Mouse (Mus musculus) megakaryocyte-erythroid progenitor cell, adult 5-6 weeks (primary cell): ENCODE data around the gene Hdgf. TPM values are rescaled to one million over a fixed set of nuclear protein-coding genes. Genes with fewer than 3 reads are reported as not detected.

Experiments
- ATAC-seq: replicated peaks from 2 replicates; pipeline ENCODE4 v1.8.0; 2016; ENCODE audit warnings: mild to moderate bottlenecking, inconsistent platforms; ENCODE audit not compliant: severe bottlenecking, poor library complexity, low FRiP score, low TSS enrichment
- total RNA-seq, 2 experiments: library from RNA; stranded (forward) in 1 of 2; stranded (reverse) in 1 of 2; fragments of 200-1000, 215-1000 nt in 1 of 2; fragments of >200 nt in 1 of 2; fragmentation: Nextera tagmentation in 1 of 2; gene quantifications; 2 replicates each; pipeline ENCODE4 v1.2.3; 2014 to 2017

The Hdgf gene
- total RNA-seq, 2 experiments from 2014 or later, result 813 to 1,020 TPM

DNA sequence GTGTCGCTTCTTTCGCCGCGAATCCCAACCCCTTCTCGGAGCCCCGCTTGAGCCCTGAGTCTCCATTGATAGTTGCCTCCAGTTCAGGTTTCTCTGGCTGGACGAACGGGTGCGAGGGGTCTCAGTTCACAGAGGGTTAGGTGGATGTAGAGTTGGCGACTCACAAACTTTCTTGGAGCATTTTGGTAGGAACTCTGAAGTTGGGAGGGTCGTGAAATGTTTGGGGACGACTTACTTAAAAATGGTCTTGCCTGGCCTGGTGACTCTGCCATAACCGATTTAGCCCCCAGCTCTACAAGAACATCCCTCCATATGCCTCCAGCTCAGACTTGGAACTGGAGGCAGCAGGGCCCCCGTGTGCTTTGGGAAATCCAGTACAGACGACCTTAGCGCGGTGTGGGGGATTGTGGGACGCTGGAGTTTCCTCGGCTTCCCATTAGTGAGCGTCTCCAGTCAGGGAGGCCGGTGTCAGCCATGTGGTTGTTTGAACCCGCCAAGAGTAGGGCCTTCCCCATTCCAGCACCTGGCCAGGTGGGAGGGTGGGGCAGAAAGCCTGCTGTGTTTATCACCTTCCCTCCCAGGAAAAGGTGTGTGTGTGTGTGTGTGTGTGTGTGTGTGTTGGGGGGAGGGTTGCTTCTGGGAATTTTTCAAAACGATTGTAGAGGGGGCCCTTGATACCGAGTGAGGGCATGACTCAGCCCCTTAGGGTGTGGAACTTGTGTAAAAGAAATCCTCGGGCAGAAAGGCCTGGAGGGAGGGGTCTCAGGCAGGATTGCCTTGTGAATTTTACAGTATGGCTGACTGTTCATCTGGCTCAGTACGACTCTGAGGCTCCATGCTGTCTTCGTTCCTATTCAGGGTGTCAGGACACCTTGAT lies 1.1 kb downstream of the Hdgf start:
- no peak for ATAC-seq

DNA sequence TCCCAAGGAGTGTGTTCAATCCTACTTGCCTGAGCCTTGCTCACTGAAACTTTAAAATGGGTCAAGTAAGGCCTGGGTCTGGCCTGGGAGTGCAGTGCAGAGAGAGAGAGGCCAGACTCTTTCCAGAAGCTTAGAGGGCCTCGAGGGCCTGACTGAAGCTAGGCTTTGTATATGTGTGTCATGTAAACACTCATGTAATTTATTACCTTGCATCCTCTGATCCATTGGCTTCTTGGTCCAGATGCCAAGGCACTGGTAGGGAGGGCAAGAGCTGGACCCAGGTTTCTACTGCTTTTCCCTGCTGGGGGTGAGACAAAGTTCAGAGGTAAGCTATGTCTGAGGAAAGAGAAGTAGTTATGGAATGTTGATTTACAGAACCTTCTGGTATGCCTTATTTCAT lies 1.8 kb downstream of the Hdgf start:
- no peak for ATAC-seq

DNA sequence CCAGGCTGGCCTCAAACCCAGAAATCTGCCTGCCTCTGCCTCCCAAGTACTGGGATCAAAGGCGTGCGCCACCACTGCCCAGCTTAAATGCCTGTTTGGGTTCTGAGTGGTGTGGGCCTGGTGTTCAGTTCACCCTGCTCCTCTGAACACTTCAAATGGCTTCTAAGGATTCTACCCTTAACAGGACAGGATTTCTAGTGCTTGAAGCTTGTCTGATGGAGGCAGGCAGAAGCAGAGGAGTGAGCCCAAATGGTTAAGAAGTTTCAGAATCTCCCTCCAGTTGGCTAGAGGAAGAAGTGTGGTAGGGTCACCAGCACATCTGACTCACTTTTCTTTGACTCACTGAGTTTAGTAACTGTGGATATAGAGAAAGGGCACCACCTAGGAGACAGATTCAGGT lies 3.3 kb downstream of the Hdgf start:
- no peak for ATAC-seq

DNA sequence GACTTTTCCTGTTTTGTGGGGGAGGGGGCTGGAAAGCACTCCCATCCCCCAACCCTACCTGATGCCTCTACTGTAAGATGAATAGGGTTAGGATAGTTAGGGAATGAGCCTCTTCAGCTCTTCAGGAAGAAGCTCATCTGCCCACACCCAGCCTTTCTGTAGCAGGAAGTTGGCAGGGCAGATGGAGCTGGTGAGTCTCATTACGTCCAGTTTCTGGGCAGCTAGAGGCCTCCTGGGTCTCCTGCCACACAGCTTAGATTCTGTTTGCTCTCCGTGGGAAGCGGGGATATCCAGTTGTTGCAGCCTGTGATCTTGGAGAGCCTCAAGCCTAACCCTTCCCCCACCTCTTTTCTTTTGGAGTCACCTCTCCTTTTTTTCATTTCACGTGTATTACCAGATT lies 3.8 kb downstream of the Hdgf start:
- no peak for ATAC-seq

GRCm38 (mm10) chr3:87910573-87911141 lies 4.5 kb downstream of the Hdgf start:
- ATAC-seq, result 0 out of 2 replicates have a peak, but pooled peaks have one; percentile 13

GRCm38 (mm10) chr3:87913491-87913890 lies 7.4 kb downstream of the Hdgf start:
- no peak for ATAC-seq

GRCm38 (mm10) chr3:87913891-87914290 lies 7.8 kb downstream of the Hdgf start:
- ATAC-seq, result no peak

DNA sequence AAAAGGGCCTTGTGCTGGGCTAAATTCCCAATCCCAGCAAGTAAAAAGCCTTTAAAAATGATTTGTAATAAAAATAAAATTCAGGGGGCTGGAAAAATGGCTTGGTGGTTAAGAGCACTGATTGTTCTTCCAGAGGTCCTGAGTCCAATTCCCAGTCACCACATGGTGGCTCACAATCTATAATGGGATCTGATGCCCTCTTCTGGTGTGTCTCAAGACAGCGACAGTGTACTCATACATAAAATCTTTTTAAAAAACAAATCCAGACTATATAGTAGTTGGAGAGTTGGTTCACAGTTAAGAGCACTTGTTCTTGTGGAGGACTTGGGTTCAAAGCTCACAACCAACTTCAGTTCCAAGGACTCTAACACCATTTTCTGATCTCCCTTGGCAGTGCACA lies 10.9 kb downstream of the Hdgf start:
- ATAC-seq, result no peak

GRCm38 (mm10) chr3:87918551-87918950 lies 12.4 kb downstream of the Hdgf start:
- ATAC-seq, result no peak

DNA sequence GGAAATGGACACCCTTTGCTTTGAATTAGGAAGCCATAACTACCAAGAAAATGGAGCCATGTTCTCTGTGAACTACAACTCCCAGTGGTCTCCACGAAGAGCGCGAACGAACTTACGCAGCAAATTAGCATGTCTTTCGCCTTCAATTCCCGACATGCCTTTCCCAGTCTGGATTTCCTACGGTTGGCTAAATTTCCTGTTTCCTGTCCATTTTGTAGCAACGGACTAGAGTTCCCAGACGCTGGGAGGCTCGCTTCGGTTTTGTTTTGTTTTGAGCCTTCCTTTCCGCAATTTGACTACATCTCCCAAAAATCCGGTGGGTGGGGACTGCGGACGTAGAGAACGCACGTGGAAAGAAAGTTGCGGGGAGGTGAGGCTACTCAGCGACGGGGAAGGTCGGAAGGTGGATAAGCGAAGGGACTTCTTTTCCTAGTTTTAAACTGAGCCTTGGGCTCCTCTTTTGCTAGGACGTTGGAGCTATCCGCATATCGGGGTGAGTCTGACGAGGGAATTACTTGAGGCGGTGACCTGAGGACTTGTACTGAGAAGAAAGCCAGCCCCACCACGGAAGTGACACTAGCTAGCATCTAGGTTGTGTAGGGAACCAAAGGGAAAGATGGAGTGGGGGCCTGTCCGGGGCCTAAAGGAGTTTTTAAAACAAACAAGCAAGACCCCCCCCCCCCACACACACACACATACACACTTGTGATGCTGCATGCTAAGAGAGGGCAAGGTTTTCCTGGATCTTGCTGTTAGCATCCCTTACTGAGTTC lies 13.4 kb downstream of the Hdgf start, which contains the start of gene Mrpl24:
Mrpl24 (plus strand) TSS at position 171 of the 773 bp plus-strand sequence.
- peak; percentile 75 for ATAC-seq

- ATAC-seq, result no peak
Observed at GRCm38 (mm10) chr3:87920270-87920943, 14.3 kb downstream of the Hdgf start.

DNA sequence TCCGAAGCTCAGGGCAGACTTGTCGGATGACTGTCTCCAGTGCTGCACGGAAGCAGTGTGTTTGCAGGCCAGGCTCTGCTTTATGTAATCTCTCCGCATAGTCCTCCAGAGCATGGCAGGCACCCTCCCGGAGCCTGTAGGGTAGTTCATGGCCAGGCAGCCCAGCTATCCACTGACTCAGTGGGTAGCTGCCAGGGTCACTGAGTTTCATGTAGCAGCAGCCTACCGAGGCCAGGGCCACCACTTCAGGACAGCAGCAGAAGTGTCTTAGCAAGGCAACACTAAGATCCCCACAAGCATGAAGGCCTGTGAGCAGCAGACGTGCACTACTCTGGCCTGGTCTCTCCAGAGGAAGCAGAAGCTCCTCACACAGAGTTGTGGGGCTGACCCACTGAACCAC lies 18.9 kb downstream of the Hdgf start:
- no peak for ATAC-seq

DNA sequence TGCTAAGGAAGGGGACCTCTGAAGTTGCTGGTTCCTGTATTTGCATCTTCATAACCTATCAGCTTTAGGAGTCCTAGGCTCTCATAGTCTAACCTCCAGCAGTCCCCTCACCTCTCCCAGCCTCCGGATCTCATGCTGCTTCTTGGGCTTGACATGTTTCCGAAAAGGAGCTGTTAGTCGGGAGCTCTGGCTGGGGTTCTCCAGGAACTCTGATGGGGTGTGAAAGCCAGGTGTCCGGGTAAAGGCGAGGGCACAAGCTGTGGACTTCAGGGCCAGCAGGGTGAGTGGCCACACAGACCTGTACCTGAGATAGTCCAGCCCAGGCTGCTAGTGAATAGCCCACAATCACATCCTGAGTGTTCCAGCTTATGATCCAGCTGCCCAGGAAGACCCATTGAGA lies 21.3 kb downstream of the Hdgf start:
- no peak for ATAC-seq

DNA sequence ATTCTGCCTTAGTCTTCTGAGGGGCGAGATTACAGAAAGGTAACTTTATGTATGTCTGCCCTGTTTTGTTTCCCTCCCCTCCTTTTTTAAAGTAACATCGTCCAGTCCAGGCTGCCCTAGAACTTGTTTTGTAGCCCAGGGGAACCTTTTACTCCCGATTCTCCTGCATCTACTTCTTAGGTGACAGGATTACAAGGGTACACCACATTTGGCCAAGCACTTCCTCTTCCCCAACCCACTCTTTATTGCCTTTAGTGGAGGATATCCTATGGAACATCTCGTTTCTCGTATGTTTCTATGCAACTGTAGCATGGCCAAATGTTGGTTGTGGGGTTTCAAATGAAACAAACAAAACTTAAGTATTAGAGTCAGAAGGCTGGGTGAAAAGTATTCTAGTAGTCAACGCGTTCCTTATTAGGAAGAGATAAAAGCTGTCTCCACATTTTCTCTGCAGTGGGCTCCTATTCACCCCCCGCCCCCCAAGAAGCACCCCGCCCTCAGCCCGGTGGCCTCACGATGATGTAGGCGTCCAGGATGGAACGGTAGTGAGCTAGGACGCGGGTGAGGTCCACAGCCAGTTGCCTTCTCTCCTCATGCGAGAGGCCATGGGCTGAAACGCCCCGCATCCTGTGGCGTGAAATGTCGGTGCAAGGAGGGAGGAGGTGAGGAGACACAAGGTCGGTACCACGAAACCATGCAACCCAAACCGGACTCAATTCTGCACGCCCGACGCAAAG lies 23.4 kb downstream of the Hdgf start:
- ATAC-seq, result peak; percentile 46

DNA sequence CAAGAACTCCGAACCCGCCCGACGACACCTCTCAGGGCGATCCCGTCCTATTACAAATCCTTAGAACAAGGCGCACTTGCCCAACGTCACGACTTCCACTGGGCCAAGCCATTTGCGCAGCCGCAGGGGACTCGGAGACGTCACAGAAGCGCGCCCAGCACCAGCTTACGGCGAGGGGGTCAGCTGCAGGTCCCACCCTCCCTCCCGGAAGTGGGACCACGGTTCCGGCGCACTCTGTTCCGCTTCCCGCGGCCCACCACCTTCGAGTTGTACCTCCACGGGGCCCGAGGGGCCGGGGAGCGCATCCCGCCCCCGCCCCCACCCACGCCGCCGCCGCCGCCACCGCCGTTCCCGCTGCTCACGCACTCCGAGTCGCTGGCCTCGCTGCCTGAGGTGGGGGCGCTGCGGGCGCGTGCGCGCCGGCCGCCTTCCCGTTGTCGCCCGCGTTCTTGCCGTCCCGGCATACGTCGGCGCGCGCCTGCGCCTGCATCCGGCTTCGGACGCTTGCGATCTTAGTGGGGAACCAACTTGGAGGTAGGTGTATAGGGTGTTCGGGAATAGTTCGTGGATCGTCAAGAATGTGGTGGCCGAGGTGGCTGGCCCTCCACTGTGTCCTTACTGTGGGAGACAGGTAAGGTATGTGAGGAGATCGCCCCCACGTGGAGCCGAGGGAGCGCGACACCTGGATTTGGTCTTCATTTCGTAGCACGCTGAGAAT lies 24.1 kb downstream of the Hdgf start, which contains the start of the genes Isg20l2 and Rrnad1:
Isg20l2 (plus strand) TSS at position 237 of the 718 bp plus-strand sequence.
Rrnad1 (minus strand) TSS at position 640 of the 718 bp plus-strand sequence.
- peak; percentile 93 for ATAC-seq

- ATAC-seq, result no peak
Observed at GRCm38 (mm10) chr3:87934026-87934425, 27.9 kb downstream of the Hdgf start.

- ATAC-seq, result no peak
Observed at GRCm38 (mm10) chr3:87934501-87934900, 28.4 kb downstream of the Hdgf start.

DNA sequence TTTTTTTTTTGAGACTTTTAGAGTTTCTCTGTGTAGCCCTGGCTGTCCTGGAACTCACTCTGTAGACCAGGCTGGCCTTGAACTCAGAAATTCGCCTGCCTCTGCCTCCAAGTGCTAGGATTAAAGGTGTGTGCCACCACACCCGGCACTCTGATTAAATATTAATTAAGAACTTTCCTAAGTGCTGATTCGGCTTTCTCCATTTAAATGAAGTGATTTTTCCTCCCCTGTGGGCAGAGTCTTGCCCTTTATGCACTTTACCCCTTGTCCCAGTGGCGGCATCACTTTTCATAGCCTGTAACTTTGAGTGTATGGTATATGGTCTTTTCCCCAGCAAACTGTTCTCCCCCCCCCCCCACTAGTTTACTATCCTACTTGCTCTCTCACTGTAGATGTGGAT lies 29.1 kb downstream of the Hdgf start:
- ATAC-seq, result no peak
